Mouse (Mus musculus): Measurements from ENCODE around the gene Grpel1. TPM values are rescaled to one million over a fixed set of nuclear protein-coding genes. Genes with fewer than 3 reads are reported as not detected.
A peak's percentile ranks its signal among the peaks of the same experiment; 100 is the strongest.

Grpel1 gene
- polyA plus RNA-seq, 1 experiment = 28.8 TPM

DNA sequence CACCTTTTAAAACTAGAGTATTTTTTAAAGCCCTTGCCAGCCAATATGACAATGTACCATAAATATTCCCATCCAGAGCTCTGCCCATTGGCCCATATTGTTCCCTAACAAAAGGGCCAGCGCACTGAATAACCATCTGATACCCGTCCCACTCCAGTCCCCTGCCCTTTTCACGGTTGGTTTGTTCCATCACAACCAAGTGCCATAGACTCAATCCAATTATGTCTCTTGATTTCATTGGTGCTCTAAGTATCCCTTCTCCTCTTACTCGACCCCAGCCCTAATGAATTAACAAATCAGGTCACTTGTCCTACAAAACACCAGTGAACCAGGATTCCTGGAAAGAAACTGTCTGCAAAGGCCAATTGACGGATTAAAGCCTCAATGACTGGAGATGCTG, 1.4 kb upstream of the Grpel1 start:
- Histone ChIP-seq H3K9me3 (replicated peaks; ENCODE audit: control insufficient read depth, insufficient read depth, low read length, poor library complexity, severe bottlenecking) (no peaks in the 10 kb centered on the region), H3K36me3 (ENCODE audit: control insufficient read depth, insufficient read depth, low read length, poor library complexity, severe bottlenecking) (peaks cover 4% of the 10 kb centered on the region; the same call in 1 of the 2 replicates), H3K4me3 (ENCODE audit: low read depth, low read length) (no peak overlapping the region), H3K27me3 (ENCODE audit: control insufficient read depth, insufficient read depth, low read length, poor library complexity, severe bottlenecking) (no peaks in the 10 kb centered on the region), H3K27ac (ENCODE audit: insufficient read depth, low read length) (no peak overlapping the region), H3K4me1 (ENCODE audit: control insufficient read depth, insufficient read depth, low read length) (no peaks in the 10 kb centered on the region), H3K9ac (ENCODE audit: low read depth, poor library complexity, severe bottlenecking) (peak overlapping the region; percentile 64; the same call in 1 of the 2 replicates)
- TF ChIP-seq POLR2A (IDR thresholded peaks at IDR 0.05; ENCODE audit: insufficient read depth, low read length) = no peak
- TF ChIP-seq EP300 (IDR thresholded peaks at IDR 0.05; ENCODE audit: insufficient read depth, low read depth, low read length) = no peak
- no peak for TF ChIP-seq CTCF (IDR thresholded peaks at IDR 0.05; ENCODE audit: low read depth, low read length)

- Histone ChIP-seq H3K36me3 (ENCODE audit: control insufficient read depth, insufficient read depth, low read length, poor library complexity, severe bottlenecking) (peaks cover 21% of the 10 kb centered on the region), H3K9me3 (replicated peaks; ENCODE audit: control insufficient read depth, insufficient read depth, low read length, poor library complexity, severe bottlenecking) (no peaks in the 10 kb centered on the region), H3K4me1 (ENCODE audit: control insufficient read depth, insufficient read depth, low read length) (no peaks in the 10 kb centered on the region), H3K9ac (ENCODE audit: low read depth, poor library complexity, severe bottlenecking) (peak overlapping the region; percentile 78), H3K27ac (ENCODE audit: insufficient read depth, low read length) (no peak overlapping the region), H3K27me3 (ENCODE audit: control insufficient read depth, insufficient read depth, low read length, poor library complexity, severe bottlenecking) (no peaks in the 10 kb centered on the region), H3K4me3 (ENCODE audit: low read depth, low read length) (peak overlapping the region; percentile 74)
- TF ChIP-seq CTCF (IDR thresholded peaks at IDR 0.05; ENCODE audit: low read depth, low read length) (no peak), POLR2A (IDR thresholded peaks at IDR 0.05; ENCODE audit: insufficient read depth, low read length) (no peak), EP300 (IDR thresholded peaks at IDR 0.05; ENCODE audit: insufficient read depth, low read depth, low read length) (no peak)
Measured at GRCm38 (mm10) chr5:36465889-36466288, 1.1 kb downstream of the Grpel1 start.

DNA sequence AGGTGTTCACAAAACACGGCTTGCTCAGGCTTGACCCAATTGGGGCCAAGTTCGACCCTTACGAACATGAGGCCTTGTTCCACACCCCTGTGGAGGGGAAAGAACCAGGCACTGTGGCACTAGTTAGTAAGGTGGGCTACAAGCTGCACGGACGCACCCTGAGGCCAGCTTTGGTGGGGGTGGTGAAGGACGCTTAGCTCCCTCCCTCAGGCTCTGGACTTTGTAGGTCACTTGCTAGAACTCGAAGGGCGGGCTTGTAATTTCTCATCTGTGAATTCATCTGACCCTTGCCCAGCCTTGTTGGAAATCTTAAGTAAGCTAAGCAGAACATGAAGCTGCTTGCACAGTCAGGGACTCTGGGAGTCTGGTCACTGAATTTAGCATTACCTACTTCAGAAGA, 6.4 kb downstream of the Grpel1 start:
- no peak for TF ChIP-seq POLR2A (IDR thresholded peaks at IDR 0.05; ENCODE audit: insufficient read depth, low read length)
- H3K9ac ChIP-seq (ENCODE audit: low read depth, poor library complexity, severe bottlenecking) = no peak overlapping the region
- no peak overlapping the region for H3K27ac ChIP-seq (ENCODE audit: insufficient read depth, low read length)
- H3K36me3 ChIP-seq (ENCODE audit: control insufficient read depth, insufficient read depth, low read length, poor library complexity, severe bottlenecking) = peaks cover 46% of the 10 kb centered on the region
- no peak overlapping the region for H3K4me3 ChIP-seq (ENCODE audit: low read depth, low read length)
- H3K4me1 ChIP-seq (ENCODE audit: control insufficient read depth, insufficient read depth, low read length) = no peaks in the 10 kb centered on the region
- no peaks in the 10 kb centered on the region for H3K9me3 ChIP-seq (replicated peaks; ENCODE audit: control insufficient read depth, insufficient read depth, low read length, poor library complexity, severe bottlenecking)
- no peaks in the 10 kb centered on the region for H3K27me3 ChIP-seq (ENCODE audit: control insufficient read depth, insufficient read depth, low read length, poor library complexity, severe bottlenecking)

GRCm38 (mm10) chr5:36472876-36473655, 8.3 kb downstream of the Grpel1 start:
- Histone ChIP-seq H3K9me3 (replicated peaks; ENCODE audit: control insufficient read depth, insufficient read depth, low read length, poor library complexity, severe bottlenecking) (no peaks in the 10 kb centered on the region), H3K36me3 (ENCODE audit: control insufficient read depth, insufficient read depth, low read length, poor library complexity, severe bottlenecking) (peaks cover 43% of the 10 kb centered on the region), H3K4me3 (ENCODE audit: low read depth, low read length) (no peak overlapping the region), H3K4me1 (ENCODE audit: control insufficient read depth, insufficient read depth, low read length) (no peaks in the 10 kb centered on the region), H3K27me3 (ENCODE audit: control insufficient read depth, insufficient read depth, low read length, poor library complexity, severe bottlenecking) (no peaks in the 10 kb centered on the region), H3K27ac (ENCODE audit: insufficient read depth, low read length) (no peak overlapping the region), H3K9ac (ENCODE audit: low read depth, poor library complexity, severe bottlenecking) (no peak overlapping the region)
- TF ChIP-seq CTCF (IDR thresholded peaks at IDR 0.05; ENCODE audit: low read depth, low read length) = no peak
- no peak for TF ChIP-seq EP300 (IDR thresholded peaks at IDR 0.05; ENCODE audit: insufficient read depth, low read depth, low read length)
- no peak for TF ChIP-seq POLR2A (IDR thresholded peaks at IDR 0.05; ENCODE audit: insufficient read depth, low read length)

DNA sequence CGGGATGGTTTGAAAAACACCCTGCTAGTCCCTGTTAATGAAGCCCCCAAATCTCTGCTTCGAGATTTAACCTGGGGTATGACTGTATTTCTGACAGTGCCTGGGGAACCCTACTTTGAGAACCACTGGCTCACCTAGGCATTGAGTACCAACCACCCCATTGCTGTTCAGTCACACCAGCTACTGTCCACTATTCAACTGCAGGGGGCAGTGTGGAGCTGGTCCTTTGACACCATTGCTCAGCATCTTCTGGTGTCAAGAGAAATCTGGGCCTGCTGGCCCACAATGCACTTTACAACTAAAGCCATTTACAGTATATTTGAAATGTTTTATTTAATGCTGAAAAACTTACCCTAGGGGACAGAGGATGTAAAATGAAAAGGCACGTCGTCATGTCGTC, 9.5 kb downstream of the Grpel1 start:
- no peaks in the 10 kb centered on the region for H3K4me1 ChIP-seq (ENCODE audit: control insufficient read depth, insufficient read depth, low read length)
- no peaks in the 10 kb centered on the region for H3K27me3 ChIP-seq (ENCODE audit: control insufficient read depth, insufficient read depth, low read length, poor library complexity, severe bottlenecking)
- no peak overlapping the region for H3K9ac ChIP-seq (ENCODE audit: low read depth, poor library complexity, severe bottlenecking)
- no peaks in the 10 kb centered on the region for H3K9me3 ChIP-seq (replicated peaks; ENCODE audit: control insufficient read depth, insufficient read depth, low read length, poor library complexity, severe bottlenecking)
- H3K4me3 ChIP-seq (ENCODE audit: low read depth, low read length) = no peak overlapping the region
- no peak overlapping the region for H3K27ac ChIP-seq (ENCODE audit: insufficient read depth, low read length)
- peak; percentile 76 for TF ChIP-seq CTCF (IDR thresholded peaks at IDR 0.05; ENCODE audit: low read depth, low read length)
- no peak for TF ChIP-seq EP300 (IDR thresholded peaks at IDR 0.05; ENCODE audit: insufficient read depth, low read depth, low read length)
- H3K36me3 ChIP-seq (ENCODE audit: control insufficient read depth, insufficient read depth, low read length, poor library complexity, severe bottlenecking) = peaks cover 41% of the 10 kb centered on the region

GRCm38 (mm10) chr5:36477486-36477885, 12.7 kb downstream of the Grpel1 start:
- H3K4me3 ChIP-seq (ENCODE audit: low read depth, low read length) = no peak overlapping the region
- H3K27ac ChIP-seq (ENCODE audit: insufficient read depth, low read length) = no peak overlapping the region
- no peaks in the 10 kb centered on the region for H3K9me3 ChIP-seq (replicated peaks; ENCODE audit: control insufficient read depth, insufficient read depth, low read length, poor library complexity, severe bottlenecking)
- no peak overlapping the region for H3K9ac ChIP-seq (ENCODE audit: low read depth, poor library complexity, severe bottlenecking)
- peaks cover 11% of the 10 kb centered on the region for H3K36me3 ChIP-seq (ENCODE audit: control insufficient read depth, insufficient read depth, low read length, poor library complexity, severe bottlenecking)
- no peaks in the 10 kb centered on the region for H3K27me3 ChIP-seq (ENCODE audit: control insufficient read depth, insufficient read depth, low read length, poor library complexity, severe bottlenecking)
- no peak for TF ChIP-seq EP300 (IDR thresholded peaks at IDR 0.05; ENCODE audit: insufficient read depth, low read depth, low read length)
- no peak for TF ChIP-seq POLR2A (IDR thresholded peaks at IDR 0.05; ENCODE audit: insufficient read depth, low read length)
- TF ChIP-seq CTCF (IDR thresholded peaks at IDR 0.05; ENCODE audit: low read depth, low read length) = no peak
- H3K4me1 ChIP-seq (ENCODE audit: control insufficient read depth, insufficient read depth, low read length) = no peaks in the 10 kb centered on the region
